Mouse (Mus musculus) heart, embryonic 13.5 days (tissue): ENCODE data around the gene BC117090. TPM values are rescaled to one million over a fixed set of nuclear protein-coding genes. Genes with fewer than 3 reads are reported as not detected.
"Not testable (repeated sequence)": the region's sequence is repeated elsewhere in the genome, so short reads cannot be mapped to it uniquely, and the experiment has no call there.

Experiments
- ATAC-seq: fragments of 200-750 bp; cut with Nextera tagmentation; 2 replicates; pipeline ENCODE4 v1.8.0; 2017; ENCODE audit warnings: moderate TSS enrichment; ENCODE audit not compliant: insufficient number of reproducible peaks, low FRiP score, low TSS enrichment; ENCODE audit errors: extremely low read depth
- H3K27ac ChIP-seq: fragments of 300-500 bp; sonication (generic); replicated peaks from 2 replicates; pipeline ENCODE4 v1.5.1; 2015; ENCODE audit warnings: moderate library complexity, mild to moderate bottlenecking, inconsistent platforms
- H3K27me3 ChIP-seq: fragments of 300-500 bp; sonication (generic); replicated peaks from 2 replicates; pipeline ENCODE4 v1.6.1; 2015; ENCODE audit warnings: mild to moderate bottlenecking, inconsistent platforms
- H3K36me3 ChIP-seq: fragments of 300-500 bp; sonication (generic); 2 replicates; pipeline ENCODE4 v1.6.1; 2015; ENCODE audit warnings: mild to moderate bottlenecking, inconsistent platforms
- H3K4me1 ChIP-seq: fragments of 300-500 bp; sonication (generic); 2 replicates; pipeline ENCODE4 v1.6.1; 2015; ENCODE audit warnings: inconsistent platforms
- H3K4me2 ChIP-seq: fragments of 300-500 bp; sonication (generic); 2 replicates; pipeline ENCODE4 v1.6.1; 2015; ENCODE audit warnings: inconsistent platforms, mild to moderate bottlenecking, moderate library complexity
- H3K4me3 ChIP-seq: fragments of 300-500 bp; sonication (generic); 2 replicates; pipeline ENCODE4 v1.5.1; 2015; ENCODE audit warnings: moderate library complexity, mild to moderate bottlenecking, inconsistent platforms
- H3K9ac ChIP-seq: fragments of 300-500 bp; sonication (generic); 2 replicates; pipeline ENCODE4 v1.6.1; 2015; ENCODE audit warnings: inconsistent platforms, mild to moderate bottlenecking, moderate library complexity
- H3K9me3 ChIP-seq: fragments of 300-500 bp; sonication (generic); 2 replicates; pipeline ENCODE4 v1.6.1; 2016; ENCODE audit warnings: inconsistent platforms
- WGBS: fragments of 180-500 bp; shearing (Covaris S2); methylation state at CpG from one replicate; pipeline ENCODE4 v1.1.7; 2015; ENCODE audit warnings: mixed read lengths; 5-methylcytosine and 5-hydroxymethylcytosine counted together
- polyA plus RNA-seq: library from polyadenylated mRNA; unstranded; fragments of >200 nt; fragmentation: Nextera tagmentation; extraction: Ambion mirVana; gene quantifications from 2 replicates; pipeline ENCODE4 v1.2.1, GENCODE M21; 2015

BC117090 gene
- not detected in 2 replicates for polyA plus RNA-seq

DNA sequence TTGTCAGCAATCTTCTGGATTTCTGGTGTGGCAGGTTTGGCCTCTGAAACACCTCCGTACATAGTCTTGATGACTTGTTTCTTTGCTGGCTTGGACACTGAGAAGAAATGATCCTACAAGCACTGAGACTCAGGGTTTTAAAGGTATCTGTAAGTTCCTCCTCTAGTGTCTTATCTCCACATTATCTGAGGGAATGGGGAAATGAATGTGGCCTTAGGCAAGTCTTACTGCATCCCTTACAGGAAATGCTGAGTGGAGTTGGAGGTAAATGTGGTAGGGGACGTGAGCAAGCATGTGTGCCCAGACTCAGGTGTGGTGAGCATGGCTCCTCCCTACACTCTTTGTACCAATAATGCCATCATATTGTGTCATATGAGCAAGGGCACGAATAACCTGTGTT is at the start of gene BC117090:
Gene BC117090 (minus strand): TSS at position 101 of the 400 bp plus-strand sequence.
- Histone ChIP-seq H3K27ac (no peak within 1 kb of the TSS), H3K4me1 (no peaks in the 10 kb centered on the region), H3K9me3 (no peaks in the 10 kb centered on the region), H3K9ac (no peak within 1 kb of the TSS), H3K36me3 (no peaks in the 10 kb centered on the region), H3K4me2 (no peak within 1 kb of the TSS), H3K27me3 (no peaks in the 10 kb centered on the region), H3K4me3 (no peak within 1 kb of the TSS)
- 61% methylated on average over 3 of the region's 3 CpGs for WGBS
- no peak for ATAC-seq

DNA sequence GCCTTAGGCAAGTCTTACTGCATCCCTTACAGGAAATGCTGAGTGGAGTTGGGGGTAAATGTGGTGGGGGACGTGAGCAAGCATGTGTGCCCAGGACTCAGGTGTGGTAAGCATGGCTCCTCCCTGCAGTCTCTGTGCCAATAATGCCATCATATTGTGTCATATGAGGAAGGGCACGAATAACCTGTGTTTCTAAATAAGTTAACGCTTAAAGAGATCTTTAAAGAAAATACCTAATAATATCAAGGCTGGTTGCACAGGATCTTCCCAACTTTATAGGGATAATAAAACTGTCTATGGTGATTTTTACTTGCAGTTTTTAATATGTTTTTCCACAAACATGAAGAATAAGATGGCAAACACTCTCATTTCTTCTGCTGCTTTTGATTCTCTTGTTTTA is 33.5 kb upstream of the BC117090 start, which contains the start of gene BC100530:
Gene BC100530 (minus strand): TSS at position 101 of the 400 bp plus-strand sequence.
- H3K27me3 ChIP-seq, H3K4me3 ChIP-seq, H3K4me1 ChIP-seq, H3K9ac ChIP-seq, H3K36me3 ChIP-seq, H3K9me3 ChIP-seq, H3K27ac ChIP-seq, ATAC-seq, H3K4me2 ChIP-seq: not testable (repeated sequence)
- 70% methylated on average over 3 of the region's 3 CpGs for WGBS

DNA sequence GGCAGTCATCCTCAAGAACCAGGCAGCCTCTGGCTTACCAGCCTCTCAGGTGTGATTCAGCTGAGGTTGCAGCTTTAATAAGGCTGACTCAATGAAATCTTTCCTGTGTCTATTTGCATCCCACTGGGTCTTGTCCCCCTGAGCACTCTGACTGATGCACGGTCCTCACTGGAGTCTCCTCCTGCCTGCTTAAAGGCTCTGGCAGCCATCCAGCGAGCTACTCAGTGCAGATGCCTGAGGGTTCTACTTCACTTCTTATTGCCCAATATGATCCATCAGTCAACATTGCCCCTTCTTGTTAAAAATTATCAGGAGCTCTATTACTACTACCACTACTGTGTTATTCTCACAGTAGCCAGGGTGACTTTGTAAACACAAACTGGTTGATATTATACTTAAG is 3.0 kb upstream of the BC117090 start:
- H3K27ac ChIP-seq: no peak overlapping the region
- no peak overlapping the region for H3K4me2 ChIP-seq
- H3K9ac ChIP-seq: no peak overlapping the region
- no peaks in the 10 kb centered on the region for H3K9me3 ChIP-seq
- no peak overlapping the region for H3K4me3 ChIP-seq
- no peaks in the 10 kb centered on the region for H3K27me3 ChIP-seq
- H3K4me1 ChIP-seq: no peaks in the 10 kb centered on the region
- no peak for ATAC-seq
- WGBS: 49% methylated on average over 2 of the region's 2 CpGs
- no peaks in the 10 kb centered on the region for H3K36me3 ChIP-seq

DNA sequence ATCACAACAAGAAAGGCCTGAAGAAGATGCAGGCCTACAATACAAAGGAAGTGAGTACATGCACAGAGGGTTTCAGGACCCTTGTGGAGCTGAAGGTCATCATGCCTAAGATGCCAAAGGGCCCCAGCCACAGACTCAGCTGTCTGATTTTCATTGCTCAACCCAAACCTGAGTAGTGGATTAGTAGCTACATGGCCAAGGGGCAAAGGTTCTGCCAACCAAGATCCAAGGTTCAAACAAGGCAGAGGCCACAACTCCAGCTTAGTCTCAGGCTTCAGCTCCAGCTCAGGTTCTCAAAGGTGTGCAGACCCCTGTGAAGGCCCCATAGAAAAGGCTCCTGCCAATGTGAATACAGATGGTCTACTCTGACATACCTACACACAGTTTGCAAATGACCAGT is 14.8 kb downstream of the BC117090 start:
- no peaks in the 10 kb centered on the region for H3K4me1 ChIP-seq
- no peak overlapping the region for H3K4me3 ChIP-seq
- no peak for ATAC-seq
- H3K9ac ChIP-seq: no peak overlapping the region
- no peaks in the 10 kb centered on the region for H3K36me3 ChIP-seq
- H3K27me3 ChIP-seq: no peaks in the 10 kb centered on the region
- H3K4me2 ChIP-seq: no peak overlapping the region
- no peaks in the 10 kb centered on the region for H3K9me3 ChIP-seq
- no peak overlapping the region for H3K27ac ChIP-seq

DNA sequence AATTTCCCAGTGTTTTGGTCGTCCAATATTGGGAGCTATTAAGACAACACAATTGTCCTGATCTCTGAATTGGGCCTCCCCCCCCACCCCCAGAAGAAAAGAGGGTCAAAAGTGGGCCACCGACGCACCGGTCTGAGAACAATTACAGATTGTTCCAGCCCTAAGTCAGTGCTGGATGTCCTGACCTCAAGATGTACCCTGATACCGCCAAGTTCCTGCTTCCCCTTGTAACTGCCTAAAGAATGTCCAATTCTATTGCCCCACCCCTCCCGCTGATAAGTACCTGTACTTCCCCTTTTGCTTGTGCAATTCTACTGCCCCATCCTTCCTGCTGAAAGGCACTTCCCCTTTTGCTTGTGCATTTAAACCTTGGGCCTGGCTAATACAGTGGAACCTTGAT is 18.0 kb downstream of the BC117090 start:
- not testable (repeated sequence) for H3K36me3 ChIP-seq, H3K27me3 ChIP-seq, H3K9ac ChIP-seq, H3K27ac ChIP-seq, H3K9me3 ChIP-seq, H3K4me3 ChIP-seq, ATAC-seq, H3K4me2 ChIP-seq, H3K4me1 ChIP-seq
- 81% methylated on average over 6 of the region's 6 CpGs for WGBS

DNA sequence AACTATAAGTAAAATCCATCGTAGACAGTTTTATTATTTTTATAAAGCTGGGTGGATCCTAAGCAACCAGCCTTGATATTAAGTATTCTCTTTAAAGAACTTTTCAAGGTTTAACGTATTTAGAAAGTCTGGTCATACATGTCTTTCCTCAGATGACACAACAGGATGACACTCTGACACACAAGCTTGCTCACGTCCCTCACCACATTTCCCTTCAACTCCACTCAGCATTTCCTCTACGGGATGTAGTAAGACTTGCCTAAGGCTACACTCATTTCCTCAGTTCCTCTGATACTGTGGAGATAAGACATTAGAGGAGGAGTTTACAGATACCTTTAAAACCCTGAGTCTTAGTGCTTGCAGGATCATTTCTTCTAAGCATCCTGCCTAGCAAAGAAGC is 26.5 kb downstream of the BC117090 start:
- no peak overlapping the region for H3K9ac ChIP-seq
- no peak for ATAC-seq
- 55% methylated on average over 4 of the region's 4 CpGs for WGBS

DNA sequence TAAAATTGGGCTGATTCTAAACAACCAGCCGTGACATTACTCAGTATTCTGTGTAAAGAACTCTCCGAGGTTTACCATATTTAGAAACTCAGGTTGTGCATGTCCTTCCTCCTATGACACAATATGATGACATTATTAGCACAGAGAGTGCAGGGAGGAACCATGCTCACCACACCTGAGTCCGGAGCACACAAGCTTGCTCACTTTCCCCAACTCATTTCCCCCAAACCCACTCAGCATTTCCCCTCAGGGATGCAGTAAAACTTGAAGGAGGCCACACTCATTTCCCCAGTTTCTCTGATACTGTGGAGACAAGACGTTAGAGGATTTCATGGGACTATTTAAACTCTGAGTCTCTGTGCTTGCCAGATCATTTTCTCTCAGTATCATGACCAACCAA is 45.0 kb downstream of the BC117090 start:
- Histone ChIP-seq H3K9me3 (no peaks in the 10 kb centered on the region), H3K27me3 (no peaks in the 10 kb centered on the region), H3K4me1 (no peaks in the 10 kb centered on the region), H3K36me3 (no peaks in the 10 kb centered on the region), H3K4me3 (no peak overlapping the region), H3K27ac (no peak overlapping the region), H3K9ac (no peak overlapping the region), H3K4me2 (no peak overlapping the region)
- no peak for ATAC-seq
- WGBS: 71% methylated on average over 4 of the region's 4 CpGs

More for the DNA sequence above, 26.5 kb downstream of the BC117090 start:
- no peaks in the 10 kb centered on the region for H3K9me3 ChIP-seq
- no peak overlapping the region for H3K4me3 ChIP-seq
- H3K27me3 ChIP-seq: no peaks in the 10 kb centered on the region
- no peak overlapping the region for H3K4me2 ChIP-seq
- no peaks in the 10 kb centered on the region for H3K4me1 ChIP-seq
- no peaks in the 10 kb centered on the region for H3K36me3 ChIP-seq
- H3K27ac ChIP-seq: no peak overlapping the region

DNA sequence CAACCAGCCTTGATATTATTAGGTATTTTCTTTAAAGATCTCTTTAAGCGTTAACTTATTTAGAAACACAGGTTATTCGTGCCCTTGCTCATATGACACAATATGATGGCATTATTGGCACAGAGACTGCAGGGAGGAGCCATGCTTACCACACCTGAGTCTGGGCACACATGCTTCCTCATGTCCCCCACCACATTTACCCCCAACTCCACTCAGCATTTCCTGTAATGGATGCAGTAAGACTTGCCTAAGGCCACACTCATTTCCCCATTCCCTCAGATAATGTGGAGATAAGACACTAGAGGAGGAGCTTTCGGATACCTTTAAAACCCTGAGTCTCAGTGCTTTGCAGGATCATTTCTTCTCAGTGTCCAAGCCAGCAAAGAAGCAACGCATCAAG is 57.3 kb downstream of the BC117090 start, which contains the start of gene Stfa1:
Gene Stfa1 (plus strand): TSS at position 156 of the 400 bp plus-strand sequence.
- ATAC-seq, H3K36me3 ChIP-seq, H3K9me3 ChIP-seq, H3K4me3 ChIP-seq, H3K27me3 ChIP-seq, H3K4me2 ChIP-seq, H3K9ac ChIP-seq, H3K27ac ChIP-seq, H3K4me1 ChIP-seq: not testable (repeated sequence)
- 74% methylated on average over 4 of the region's 4 CpGs for WGBS

Other genes starting within 250 kb of the BC117090 start
- not detected in 2 replicates for gene Csta1, start 203.1 kb downstream of the BC117090 start, polyA plus RNA-seq
- not detected in 2 replicates for gene Stfa2l1, start 177.5 kb downstream of the BC117090 start, polyA plus RNA-seq
- gene Gm5483, start 150.1 kb downstream of the BC117090 start, polyA plus RNA-seq: 0.70 and 2.8 TPM in 2 replicates
- not detected in 2 replicates for gene Gm5416, start 123.9 kb downstream of the BC117090 start, polyA plus RNA-seq
- gene 2010005H15Rik, start 112.9 kb downstream of the BC117090 start, polyA plus RNA-seq: 0.68 TPM in 1 of 2 replicates, not detected in the other
- gene Stfa1, start 57.4 kb downstream of the BC117090 start, polyA plus RNA-seq: 2.4 and 4.3 TPM in 2 replicates
- 2.1 and 2.6 TPM in 2 replicates for gene BC100530, start 33.4 kb upstream of the BC117090 start, polyA plus RNA-seq
- gene Stfa2, start 74.1 kb upstream of the BC117090 start, polyA plus RNA-seq: 0.60 TPM in 1 of 2 replicates, not detected in the other
- 0.41 TPM in 1 of 2 replicates, not detected in the other for gene Stfa3, start 121.1 kb upstream of the BC117090 start, polyA plus RNA-seq
- 0.05 and 0.07 TPM in 2 replicates for gene Casr, start 227.8 kb upstream of the BC117090 start, polyA plus RNA-seq